Comparison of ENCODE assay signal across 16 mouse cellular contexts in the genomic region with DNA sequence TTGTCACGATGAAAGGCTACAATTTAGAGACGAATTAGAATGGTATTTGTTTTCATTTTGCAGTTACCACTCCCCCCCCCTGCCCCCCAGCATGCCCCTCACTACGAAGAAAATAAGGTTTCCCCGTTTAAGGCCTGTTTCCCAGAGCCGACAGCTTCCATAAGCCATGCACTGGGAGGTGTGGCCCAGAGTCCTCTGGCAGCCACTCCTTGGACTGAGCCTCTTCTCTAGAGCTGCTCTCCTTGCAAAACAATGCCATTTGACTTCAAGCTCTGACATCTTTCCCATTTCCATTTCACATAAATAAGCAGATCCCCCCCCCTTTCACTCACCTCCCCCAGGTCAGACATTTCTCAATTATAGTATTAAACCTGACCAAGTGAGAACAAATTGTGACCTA.
"Had no signal": no experiment of that assay in that cellular context is flagged by ENCODE, and none has a peak within 500 bp of the region (broad histone marks: within the 10 kb centered on the region; RNA-seq: fewer than 3 reads in every experiment).

No protein-coding gene starts in this region.

- H3K4me1 ChIP-seq: neural tube, embryonic 15.5 days; stomach, embryonic 15.5 days had no signal

- DNase-seq: retina, postnatal 1 day; right cerebral cortex, adult 18-20 months; right cerebral cortex, postnatal 14 days; right cerebral cortex, postnatal 25 days; right cerebral cortex, postnatal 4 days; spleen, adult 18-20 months; thymus, adult 18-20 months; thymus, adult 2 months; thymus, postnatal 14 days; thymus, postnatal 25 days; thymus, postnatal 36 days; thymus, postnatal 4 days had no signal

- H3K36me3 ChIP-seq: neural tube, embryonic 13.5 days; neural tube, embryonic 15.5 days; stomach, embryonic 15.5 days had no signal

- H3K4me3 ChIP-seq: neural tube, embryonic 13.5 days; neural tube, embryonic 15.5 days; stomach, embryonic 15.5 days had no signal

- H3K9ac ChIP-seq: neural tube, embryonic 13.5 days; neural tube, embryonic 15.5 days; stomach, embryonic 15.5 days had no signal

- H3K4me2 ChIP-seq: neural tube, embryonic 13.5 days; neural tube, embryonic 15.5 days; stomach, embryonic 15.5 days had no signal

- H3K27me3 ChIP-seq: neural tube, embryonic 13.5 days; neural tube, embryonic 15.5 days; stomach, embryonic 15.5 days had no signal

- H3K9me3 ChIP-seq: neural tube, embryonic 13.5 days; neural tube, embryonic 15.5 days; stomach, embryonic 15.5 days had no signal

- H3K27ac ChIP-seq: neural tube, embryonic 13.5 days; neural tube, embryonic 15.5 days; stomach, embryonic 15.5 days; stomach, postnatal 0 days had no signal
